ENCODE assay signal across 11 mouse cellular contexts in genomic region chr9:45787547-45787946, GRCm38 (mm10). TPM values are rescaled to one million over a fixed set of nuclear protein-coding genes. Genes with fewer than 3 reads are reported as not detected.
DNase-seq lines count a peak whose midpoint lies in the region; ATAC-seq and TF ChIP-seq lines count a peak whose summit lies in the region.
"Had no signal": no experiment of that assay in that cellular context is flagged by ENCODE, and none has a peak within 500 bp of the region (broad histone marks: within the 10 kb centered on the region; RNA-seq: fewer than 3 reads in every experiment).

No protein-coding gene starts in this region.

- 0 out of 2 replicates have a peak, but pooled peaks cover 7% of the 10 kb centered on the region for H3K4me1 ChIP-seq in intestine, embryonic 15.5 days (replicated peaks)
- no peaks in the 10 kb centered on the region for H3K4me1 ChIP-seq in intestine, postnatal 0 days (replicated peaks; ENCODE audit: control insufficient read depth, insufficient read depth, low read length)
- peaks cover 58% of the 10 kb centered on the region for H3K4me1 ChIP-seq in G1E (ENCODE audit: insufficient read depth, low read depth, low read length)
- H3K4me1 ChIP-seq in liver, embryonic 13.5 days (replicated peaks) = peaks cover 23% of the 10 kb centered on the region

- H3K9ac ChIP-seq in intestine, embryonic 15.5 days = no peak overlapping the region
- H3K9ac ChIP-seq in intestine, postnatal 0 days (ENCODE audit: low read depth, low read length) = no peak overlapping the region
- peak overlapping the region; percentile 45; the same call in 1 of the 2 replicates for H3K9ac ChIP-seq in liver, embryonic 13.5 days
- H3K9ac ChIP-seq: stomach, embryonic 15.5 days had no signal

- no peak overlapping the region for H3K27ac ChIP-seq in intestine, embryonic 15.5 days
- no peak overlapping the region for H3K27ac ChIP-seq in intestine, postnatal 0 days (ENCODE audit: low read depth, low read length)
- peak overlapping the region; percentile 58; the same call in 1 of the 2 replicates for H3K27ac ChIP-seq in liver, embryonic 13.5 days
- H3K27ac ChIP-seq: kidney, postnatal 0 days had no signal

- no peak for TF ChIP-seq CTCF in intestine, postnatal 0 days (IDR thresholded peaks at IDR 0.05; ENCODE audit: low read depth)
- no peak for TF ChIP-seq CTCF in G1E (IDR thresholded peaks at IDR 0.05; ENCODE audit: low read depth, low read length)

- H3K4me3 ChIP-seq in intestine, embryonic 15.5 days (replicated peaks) = no peak overlapping the region
- no peak overlapping the region for H3K4me3 ChIP-seq in intestine, postnatal 0 days (ENCODE audit: low read depth, low read length)
- H3K4me3 ChIP-seq in G1E (ENCODE audit: low read depth, low read length) = peak overlapping the region; percentile 62; the same call in 1 of the 2 replicates
- no peak overlapping the region for H3K4me3 ChIP-seq in liver, embryonic 13.5 days (replicated peaks)
- H3K4me3 ChIP-seq: stomach, embryonic 15.5 days had no signal

- 53% methylated on average over 6 of the region's 6 CpGs for WGBS in intestine, embryonic 15.5 days
- 57% methylated on average over 6 of the region's 6 CpGs for WGBS in intestine, postnatal 0 days
- 43% methylated on average over 6 of the region's 6 CpGs for WGBS in liver, embryonic 13.5 days (ENCODE audit: insufficient replicate concordance)

- no peaks in the 10 kb centered on the region for H3K9me3 ChIP-seq in intestine, embryonic 15.5 days
- H3K9me3 ChIP-seq in intestine, postnatal 0 days (ENCODE audit: control insufficient read depth) = no peaks in the 10 kb centered on the region
- no peaks in the 10 kb centered on the region for H3K9me3 ChIP-seq in G1E (replicated peaks)
- no peaks in the 10 kb centered on the region for H3K9me3 ChIP-seq in liver, embryonic 13.5 days (replicated peaks)
- H3K9me3 ChIP-seq: stomach, embryonic 15.5 days had no signal

- peak; percentile 28; the same call in 1 of the 2 replicates for ATAC-seq in intestine, embryonic 15.5 days
- no peak for ATAC-seq in intestine, postnatal 0 days
- peak; percentile 46 for ATAC-seq in G1E (ENCODE audit: extremely low read depth, insufficient number of reproducible peaks, low FRiP score, poor library complexity, severe bottlenecking)
- peak; percentile 62; the same call in 1 of the 2 replicates for ATAC-seq in liver, embryonic 13.5 days (ENCODE audit: low read depth)
- ATAC-seq: hindbrain, embryonic 16.5 days had no signal

- no peaks in the 10 kb centered on the region for H3K27me3 ChIP-seq in intestine, embryonic 15.5 days (replicated peaks)
- no peaks in the 10 kb centered on the region for H3K27me3 ChIP-seq in intestine, postnatal 0 days (replicated peaks; ENCODE audit: control insufficient read depth, insufficient read depth, low read length)
- H3K27me3 ChIP-seq in G1E (ENCODE audit: insufficient read depth, low read length) = no peaks in the 10 kb centered on the region
- H3K27me3 ChIP-seq in liver, embryonic 13.5 days = no peaks in the 10 kb centered on the region
- H3K27me3 ChIP-seq: stomach, embryonic 15.5 days had no signal

- peaks cover 6% of the 10 kb centered on the region; the same call in 1 of the 2 replicates for H3K36me3 ChIP-seq in intestine, embryonic 15.5 days
- peaks cover 20% of the 10 kb centered on the region; the same call in 1 of the 2 replicates for H3K36me3 ChIP-seq in intestine, postnatal 0 days (ENCODE audit: control insufficient read depth, insufficient read depth)
- peaks cover 88% of the 10 kb centered on the region for H3K36me3 ChIP-seq in G1E (replicated peaks)
- 0 out of 2 replicates have a peak, but pooled peaks cover 5% of the 10 kb centered on the region for H3K36me3 ChIP-seq in liver, embryonic 13.5 days

- DNase-seq in G1E (ENCODE audit: low spot score) (peak; percentile 60), MEL-GATA-1-ER (ENCODE audit: extremely low read depth, low read depth) (peak; percentile 56)
- DNase-seq in liver, embryonic 13.5 days = no peak
- no peak for DNase-seq in urinary bladder, postnatal 10 days (ENCODE audit: low spot score)
- no peak for DNase-seq in right cerebral cortex, postnatal 36 days (ENCODE audit: low spot score in 2 of 2)
- DNase-seq: adrenal gland, postnatal 14 days had no signal

- H3K4me2 ChIP-seq in intestine, embryonic 15.5 days (replicated peaks) = no peak overlapping the region
- no peak overlapping the region for H3K4me2 ChIP-seq in intestine, postnatal 0 days (replicated peaks; ENCODE audit: low read depth)
- H3K4me2 ChIP-seq in liver, embryonic 13.5 days = peak overlapping the region; percentile 33
- H3K4me2 ChIP-seq: stomach, embryonic 15.5 days had no signal

RNA-seq across cellular contexts. Expression of gene Cep164, which starts 40.9 kb away (rescaled TPM):
- polyA plus RNA-seq in intestine, embryonic 15.5 days (2015; fragmentation: Nextera tagmentation; extraction: Ambion mirVana) = 21.1 and 24.9 TPM in 2 replicates
- polyA plus RNA-seq in intestine, postnatal 0 days (2015; fragmentation: Nextera tagmentation; extraction: Ambion mirVana) = 12.4 and 15.5 TPM in 2 replicates
- total RNA-seq in G1E (2014; fragmentation: Nextera tagmentation) = 38.3 and 77.4 TPM in 2 replicates
- total RNA-seq in G1E (2017) = 17.1 and 21.9 TPM in 2 replicates
- 95.3 and 106 TPM in 2 replicates for polyA plus RNA-seq in G1E (2012)
- 5.1 and 6.0 TPM in 2 replicates for polyA plus RNA-seq in liver, embryonic 13.5 days (2015; fragmentation: Nextera tagmentation; extraction: Ambion mirVana)

RNA-seq across cellular contexts. Expression of gene Bace1, which starts 50.8 kb away (rescaled TPM):
- 20.8 and 22.5 TPM in 2 replicates for polyA plus RNA-seq in intestine, embryonic 15.5 days (2015; fragmentation: Nextera tagmentation; extraction: Ambion mirVana)
- polyA plus RNA-seq in intestine, postnatal 0 days (2015; fragmentation: Nextera tagmentation; extraction: Ambion mirVana) = 10.1 and 10.7 TPM in 2 replicates
- total RNA-seq in G1E (2014; fragmentation: Nextera tagmentation) (not detected in 2 replicates), G1E (2017) (0.17 and 0.22 TPM in 2 replicates)
- 0.06 and 0.07 TPM in 2 replicates for polyA plus RNA-seq in G1E (2012)
- 5.1 and 6.8 TPM in 2 replicates for polyA plus RNA-seq in liver, embryonic 13.5 days (2015; fragmentation: Nextera tagmentation; extraction: Ambion mirVana)

Comparison
In these comparisons a context has a peak if more than half of its experiments do, and no peak if none do; other contexts are left out.
1. DNase-seq: peak in G1E (single experiment) and MEL-GATA-1-ER (single experiment); none in liver, embryonic 13.5 days (single experiment), urinary bladder, postnatal 10 days (single experiment) and right cerebral cortex, postnatal 36 days (0 of 2).